Mouse (Mus musculus) liver, embryonic 14.5 days (tissue): ENCODE data around the gene Clca2. TPM values are rescaled to one million over a fixed set of nuclear protein-coding genes. Genes with fewer than 3 reads are reported as not detected.

ENCODE experiments used
- ATAC-seq: fragments of 200-750 bp; cut with Nextera tagmentation; 2 replicates; pipeline ENCODE4 v1.8.0; 2017; ENCODE audit warnings: moderate number of reproducible peaks, mild to moderate bottlenecking, moderate library complexity; ENCODE audit not compliant: insufficient read depth
- DNase-seq, 3 experiments: peaks; one replicate each; pipeline ENCODE4 v3.0.0-alpha.2; 2012 to 2013; ENCODE audit warnings: low read depth in 3 of 3, low spot score in 3 of 3
- H3K27ac ChIP-seq: fragments of 300-500 bp; sonication (generic); 2 replicates; pipeline ENCODE4 v1.5.1; 2014; ENCODE audit warnings: moderate library complexity, mild to moderate bottlenecking, control low read depth, inconsistent platforms
- H3K27me3 ChIP-seq: fragments of 300-500 bp; sonication (generic); 2 replicates; pipeline ENCODE4 v1.6.1; 2014; ENCODE audit warnings: mild to moderate bottlenecking, low read length, moderate library complexity; ENCODE audit not compliant: control insufficient read depth, insufficient read depth
- H3K36me3 ChIP-seq: fragments of 300-500 bp; sonication (generic); replicated peaks from 2 replicates; pipeline ENCODE4 v1.6.1; 2014; ENCODE audit warnings: low read depth; ENCODE audit not compliant: control insufficient read depth, insufficient read depth
- H3K4me1 ChIP-seq, 2 experiments: fragments of 200-500 bp in 1 of 2; fragments of 300-500 bp in 1 of 2; sonication (generic) in 1 of 2; replicated peaks; 2 replicates each; pipeline ENCODE4 v1.6.1; 2012 to 2014; ENCODE audit warnings: antibody characterized with exemption in 1 of 2, inconsistent platforms in 1 of 2, low read length in 1 of 2; ENCODE audit not compliant: control insufficient read depth in 2 of 2, insufficient read depth in 2 of 2
- H3K4me2 ChIP-seq: fragments of 300-500 bp; sonication (generic); 2 replicates; pipeline ENCODE4 v1.6.1; 2014; ENCODE audit warnings: low read depth, mild to moderate bottlenecking, control low read depth, moderate library complexity
- H3K4me3 ChIP-seq, 2 experiments: fragments of 200-500 bp in 1 of 2; fragments of 300-500 bp in 1 of 2; sonication (generic) in 1 of 2; 2 replicates each; pipeline ENCODE4 v1.5.1; 2012 to 2014; ENCODE audit warnings: low read depth in 2 of 2, low read length in 2 of 2, mild to moderate bottlenecking in 2 of 2, control low read depth in 1 of 2, inconsistent platforms in 1 of 2, moderate library complexity in 1 of 2; ENCODE audit not compliant: insufficient read depth in 1 of 2
- H3K9ac ChIP-seq: fragments of 300-500 bp; sonication (generic); replicated peaks from 2 replicates; pipeline ENCODE4 v1.6.1; 2014; ENCODE audit warnings: mild to moderate bottlenecking, control low read depth, moderate library complexity
- H3K9me3 ChIP-seq: fragments of 300-500 bp; sonication (generic); 2 replicates; pipeline ENCODE4 v1.6.1; 2016; ENCODE audit warnings: low read length, mixed read lengths; ENCODE audit not compliant: control insufficient read depth
- CTCF ChIP-seq: IDR thresholded peaks from 2 replicates; pipeline ENCODE4 v1.5.1; 2016; ENCODE audit warnings: antibody characterized with exemption, low read depth, control low read depth
- EP300 ChIP-seq: IDR thresholded peaks from 2 replicates; pipeline ENCODE4 v1.6.1; 2016; ENCODE audit warnings: antibody characterized with exemption, low read depth
- WGBS: fragments of 180-500 bp; shearing (Covaris S2); extraction: QIAGEN DNeasy Blood & Tissue Kit; methylation state at CpG from one replicate; pipeline ENCODE4 v1.1.7; 2014; ENCODE audit not compliant: insufficient replicate concordance; 5-methylcytosine and 5-hydroxymethylcytosine counted together
- polyA plus RNA-seq, 2 experiments: library from polyadenylated mRNA; depleted of rRNA in 1 of 2; stranded (reverse) in 1 of 2; unstranded in 1 of 2; fragments of >200 nt; fragmentation: Nextera tagmentation in 1 of 2; extraction: Ambion mirVana in 1 of 2; gene quantifications; 2 replicates each; pipeline versions ENCODE4 v1.2.1 to v1.2.3; 2012 to 2014

The Clca2 gene
- polyA plus RNA-seq, 2 experiments: not detected

DNA sequence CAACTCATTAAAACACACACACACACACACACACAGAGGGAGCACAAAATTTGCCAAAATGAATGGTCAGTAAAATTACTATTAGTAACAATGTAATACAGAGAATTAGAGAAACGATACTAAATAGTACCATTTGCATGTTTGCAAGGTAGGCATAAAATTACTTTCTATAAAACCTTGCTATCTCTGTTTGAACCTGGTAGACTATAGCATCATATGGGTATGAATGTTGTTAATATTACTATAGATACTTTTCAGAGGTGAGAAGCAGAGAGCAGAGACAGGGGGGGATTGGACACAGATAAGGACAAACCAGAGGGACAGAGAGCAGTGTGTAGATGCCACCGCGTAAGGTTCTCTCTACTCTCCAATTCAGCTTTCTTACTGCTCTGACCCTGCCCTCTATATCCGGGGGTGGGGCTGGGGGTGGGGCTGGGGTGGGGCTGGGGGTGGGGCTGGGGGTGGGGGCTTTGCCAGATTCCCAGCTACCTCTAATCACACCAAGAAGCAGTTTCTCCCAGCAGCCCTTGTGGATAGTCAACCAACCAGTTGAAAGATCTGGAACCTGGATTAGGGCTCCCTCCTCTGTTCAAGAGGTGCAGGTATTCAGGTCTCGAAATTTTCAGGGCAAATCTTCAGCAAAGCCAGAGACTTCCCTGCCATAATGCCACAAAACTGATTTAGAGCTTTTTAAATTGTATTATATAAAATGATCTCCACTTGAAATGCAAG is 6.7 kb upstream of the Clca2 start:
- TF ChIP-seq EP300: no peak
- no peak for TF ChIP-seq CTCF
- no peak for DNase-seq
- H3K27ac ChIP-seq: no peak overlapping the region
- WGBS: 66% methylated on average over 5 of the region's 5 CpGs
- H3K9me3 ChIP-seq: no peaks in the 10 kb centered on the region
- no peak; the same call in 1 of the 2 replicates for ATAC-seq
- H3K27me3 ChIP-seq: no peaks in the 10 kb centered on the region
- 0 out of 4 replicates have a peak, but pooled peaks cover 0 to 2% of the 10 kb centered on the region in 2 experiments for H3K4me1 ChIP-seq
- no peaks in the 10 kb centered on the region for H3K36me3 ChIP-seq
- no peak overlapping the region for H3K9ac ChIP-seq
- no peak overlapping the region for H3K4me3 ChIP-seq
- no peak overlapping the region for H3K4me2 ChIP-seq

- Histone ChIP-seq H3K9ac (no peak overlapping the region), H3K36me3 (no peaks in the 10 kb centered on the region), H3K4me3 (no peak overlapping the region), H3K9me3 (no peaks in the 10 kb centered on the region), H3K27me3 (no peaks in the 10 kb centered on the region), H3K4me1 (0 out of 4 replicates have a peak, but pooled peaks cover 0 to 2% of the 10 kb centered on the region in 2 experiments), H3K27ac (no peak overlapping the region), H3K4me2 (no peak overlapping the region)
- WGBS: 44% methylated on average over 5 of the region's 5 CpGs
- DNase-seq (no peak), ATAC-seq (no peak)
- no peak for TF ChIP-seq CTCF
- no peak for TF ChIP-seq EP300
These were observed 6.0 kb upstream of the Clca2 start for GRCm38 (mm10) chr3:145105076-145105772.

DNA sequence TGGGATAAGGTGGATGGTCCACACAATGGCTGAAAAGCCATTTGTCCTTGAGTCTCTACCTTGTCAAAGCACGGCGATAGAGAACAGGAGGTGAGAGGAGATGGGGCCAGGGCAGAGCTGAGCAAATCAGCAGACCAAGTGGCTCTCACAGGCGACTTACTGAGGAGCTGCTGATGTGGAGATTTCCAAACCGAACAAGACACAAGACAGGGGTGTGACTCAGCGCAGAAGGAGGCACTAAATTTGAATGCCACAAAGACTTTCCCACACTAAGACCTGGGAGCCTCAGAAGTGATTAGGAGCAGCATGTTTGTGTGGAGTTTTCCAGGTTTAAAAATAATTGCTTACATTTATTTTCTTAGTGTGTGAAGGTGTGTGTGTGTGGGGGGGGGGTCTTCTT is 4.5 kb upstream of the Clca2 start:
- H3K4me3 ChIP-seq: no peak overlapping the region
- H3K27ac ChIP-seq: no peak overlapping the region
- H3K4me1 ChIP-seq: 0 out of 4 replicates have a peak, but pooled peaks cover 0 to 2% of the 10 kb centered on the region in 2 experiments
- ATAC-seq (no peak), DNase-seq (no peak)
- no peaks in the 10 kb centered on the region for H3K27me3 ChIP-seq
- H3K9ac ChIP-seq: no peak overlapping the region
- H3K9me3 ChIP-seq: no peaks in the 10 kb centered on the region
- TF ChIP-seq CTCF (no peak), EP300 (no peak)
- 32% methylated on average over 5 of the region's 5 CpGs for WGBS
- no peak overlapping the region for H3K4me2 ChIP-seq
- no peaks in the 10 kb centered on the region for H3K36me3 ChIP-seq

- Histone ChIP-seq H3K4me1 (0 out of 4 replicates have a peak, but pooled peaks cover 0 to 2% of the 10 kb centered on the region in 2 experiments), H3K27me3 (no peaks in the 10 kb centered on the region), H3K9ac (no peak overlapping the region), H3K4me3 (no peak overlapping the region), H3K27ac (no peak overlapping the region), H3K9me3 (no peaks in the 10 kb centered on the region), H3K4me2 (no peak overlapping the region), H3K36me3 (no peaks in the 10 kb centered on the region)
- no peak for DNase-seq
- no peak for TF ChIP-seq EP300
- no peak for TF ChIP-seq CTCF
- ATAC-seq: no peak
- 54% methylated on average over 2 of the region's 2 CpGs for WGBS
These were observed 4.1 kb upstream of the Clca2 start for GRCm38 (mm10) chr3:145103321-145103720.

- ATAC-seq: no peak
- TF ChIP-seq EP300: no peak
- TF ChIP-seq CTCF: no peak
These were observed 2.8 kb upstream of the Clca2 start for GRCm38 (mm10) chr3:145101891-145102555.

More at GRCm38 (mm10) chr3:145101891-145102555, 2.8 kb upstream of the Clca2 start:
- 50% methylated on average over 9 of the region's 9 CpGs for WGBS
- 0 out of 4 replicates have a peak, but pooled peaks cover 0 to 2% of the 10 kb centered on the region in 2 experiments for H3K4me1 ChIP-seq
- no peak for DNase-seq
- H3K9me3 ChIP-seq: no peaks in the 10 kb centered on the region
- H3K9ac ChIP-seq: no peak overlapping the region
- H3K27ac ChIP-seq: no peak overlapping the region
- H3K4me3 ChIP-seq: no peak overlapping the region
- no peaks in the 10 kb centered on the region for H3K27me3 ChIP-seq
- no peaks in the 10 kb centered on the region for H3K36me3 ChIP-seq
- H3K4me2 ChIP-seq: no peak overlapping the region
